Mouse (Mus musculus) heart, adult 2 months (tissue): ENCODE data around the gene Bpifb3.

Experiments
- CTCF ChIP-seq: fragments of 200-600 bp; IDR thresholded peaks from 2 replicates; pipeline ENCODE4 v1.8.1; 2022; ENCODE audit warnings: antibody characterized with exemption, mild to moderate bottlenecking, moderate library complexity
- EP300 ChIP-seq: fragments of 200-500 bp; IDR thresholded peaks from 2 replicates; pipeline ENCODE4 v1.6.1; 2011; ENCODE audit warnings: low read depth, low read length, control low read depth; ENCODE audit not compliant: insufficient read depth
- POLR2A ChIP-seq: fragments of 200-500 bp; IDR thresholded peaks from 2 replicates; pipeline ENCODE4 v1.6.1; 2011; ENCODE audit warnings: mild to moderate bottlenecking, low read depth, low read length, control low read depth; ENCODE audit not compliant: insufficient read depth

GRCm38 (mm10) chr2:153974582-153974981 lies 56.6 kb downstream of the Bpifb3 start, which contains the start of gene Bpifa6:
- TF ChIP-seq POLR2A = no peak
- TF ChIP-seq CTCF = no peak
- no peak for TF ChIP-seq EP300
